Mouse (Mus musculus) limb, embryonic 14.5 days (tissue): ENCODE measurements at regions not wholly inside any gene's neighbourhood (a gene's known extent, or its start where the extent isn't known, plus 50 kb on each side); places are given as distances from the start of the nearest gene placed in this dataset.
A peak's percentile ranks its signal among the peaks of the same experiment; 100 is the strongest.

Source experiments
- ATAC-seq: fragments of 200-750 bp; cut with Nextera tagmentation; 2 replicates; pipeline ENCODE4 v1.8.0; 2017; ENCODE audit warnings: low read depth, moderate number of reproducible peaks, moderate TSS enrichment; ENCODE audit not compliant: low FRiP score
- DNase-seq: peaks from one replicate; pipeline ENCODE4 v3.0.0-alpha.2; 2015; ENCODE audit warnings: low spot score
- H3K27ac ChIP-seq: fragments of 300-500 bp; sonication (generic); replicated peaks from 2 replicates; pipeline ENCODE4 v1.5.1; 2014; ENCODE audit warnings: low read depth, mild to moderate bottlenecking, low read length, moderate library complexity, mixed read lengths
- H3K27me3 ChIP-seq: fragments of 300-500 bp; sonication (generic); 2 replicates; pipeline ENCODE4 v1.6.1; 2014; ENCODE audit warnings: low read length, mixed read lengths; ENCODE audit not compliant: control insufficient read depth, insufficient read depth
- H3K36me3 ChIP-seq: fragments of 300-500 bp; sonication (generic); 2 replicates; pipeline ENCODE4 v1.6.1; 2014; ENCODE audit warnings: mild to moderate bottlenecking, low read length, moderate library complexity, mixed read lengths; ENCODE audit not compliant: control insufficient read depth, insufficient read depth
- H3K4me1 ChIP-seq: fragments of 300-500 bp; sonication (generic); 2 replicates; pipeline ENCODE4 v1.6.1; 2014; ENCODE audit warnings: antibody characterized with exemption, low read length, mixed read lengths; ENCODE audit not compliant: control insufficient read depth, insufficient read depth
- H3K4me2 ChIP-seq: fragments of 300-500 bp; sonication (generic); replicated peaks from 2 replicates; pipeline ENCODE4 v1.6.1; 2014; ENCODE audit warnings: low read depth, mild to moderate bottlenecking, low read length, moderate library complexity; ENCODE audit not compliant: severe bottlenecking
- H3K4me3 ChIP-seq: fragments of 300-500 bp; sonication (generic); replicated peaks from 2 replicates; pipeline ENCODE4 v1.5.1; 2014; ENCODE audit warnings: low read length
- H3K9ac ChIP-seq: fragments of 300-500 bp; sonication (generic); 2 replicates; pipeline ENCODE4 v1.6.1; 2014; ENCODE audit warnings: mild to moderate bottlenecking, low read depth, low read length, moderate library complexity; ENCODE audit not compliant: severe bottlenecking
- H3K9me3 ChIP-seq: fragments of 300-500 bp; sonication (generic); 2 replicates; pipeline ENCODE4 v1.6.1; 2016; ENCODE audit warnings: low read length; ENCODE audit not compliant: control insufficient read depth
- POLR2A ChIP-seq: fragments of 200-500 bp; IDR thresholded peaks from 2 replicates; pipeline ENCODE4 v1.8.0; 2012; ENCODE audit warnings: inconsistent platforms, mild to moderate bottlenecking, moderate library complexity, borderline replicate concordance; ENCODE audit not compliant: insufficient read depth, insufficient read length; ENCODE audit errors: extremely low read depth
- WGBS: fragments of 180-500 bp; shearing (Covaris S2); extraction: QIAGEN DNeasy Blood & Tissue Kit; methylation state at CpG from one replicate; pipeline ENCODE4 v1.1.7; 2014; 5-methylcytosine and 5-hydroxymethylcytosine counted together

- H3K9ac ChIP-seq = no peak overlapping the region
- H3K36me3 ChIP-seq = no peaks in the 10 kb centered on the region
- WGBS = 66% methylated on average over 8 of the region's 9 CpGs
- H3K4me3 ChIP-seq = no peak overlapping the region
- H3K27ac ChIP-seq = peak overlapping the region; percentile 82
- no peak for TF ChIP-seq POLR2A
- H3K4me1 ChIP-seq = peaks cover 16% of the 10 kb centered on the region; the same call in 1 of the 2 replicates
- no peaks in the 10 kb centered on the region for H3K27me3 ChIP-seq
- DNase-seq (peak; percentile 49), ATAC-seq (peak; percentile 48; the same call in 1 of the 2 replicates)
- no peak overlapping the region for H3K4me2 ChIP-seq
- H3K9me3 ChIP-seq = no peaks in the 10 kb centered on the region; the same call in 1 of the 2 replicates
These were observed 101.7 kb downstream of the Banf2 start for GRCm38 (mm10) chr2:144134575-144134958.

- H3K9ac ChIP-seq = no peak overlapping the region
- no peak for ATAC-seq
These were observed 102.7 kb downstream of the Banf2 start for GRCm38 (mm10) chr2:144135586-144135985.

GRCm38 (mm10) chr2:144143620-144144384 lies 110.9 kb downstream of the Banf2 start:
- TF ChIP-seq POLR2A = no peak
- no peaks in the 10 kb centered on the region for H3K27me3 ChIP-seq
- ATAC-seq = no peak
- no peak overlapping the region for H3K27ac ChIP-seq
- no peak overlapping the region for H3K4me2 ChIP-seq
- WGBS = 82% methylated on average over 9 of the region's 9 CpGs
- H3K9ac ChIP-seq = no peak overlapping the region
- no peaks in the 10 kb centered on the region for H3K36me3 ChIP-seq
- no peaks in the 10 kb centered on the region for H3K9me3 ChIP-seq
- DNase-seq = peak; percentile 38
- no peaks in the 10 kb centered on the region for H3K4me1 ChIP-seq
- no peak overlapping the region for H3K4me3 ChIP-seq

More at GRCm38 (mm10) chr2:144135586-144135985, 102.7 kb downstream of the Banf2 start:
- Histone ChIP-seq H3K27ac (no peak overlapping the region), H3K4me2 (no peak overlapping the region), H3K9me3 (no peaks in the 10 kb centered on the region), H3K4me1 (peaks cover 16% of the 10 kb centered on the region; the same call in 1 of the 2 replicates), H3K27me3 (no peaks in the 10 kb centered on the region), H3K36me3 (no peaks in the 10 kb centered on the region), H3K4me3 (no peak overlapping the region)
- WGBS = 66% methylated on average over 1 of the region's 1 CpGs
- TF ChIP-seq POLR2A = no peak
- no peak for DNase-seq

GRCm38 (mm10) chr2:144144486-144145136 lies 111.8 kb downstream of the Banf2 start:
- TF ChIP-seq POLR2A = no peak
- ATAC-seq (no peak), DNase-seq (no peak)
- H3K4me3 ChIP-seq = no peak overlapping the region
- H3K36me3 ChIP-seq = no peaks in the 10 kb centered on the region
- H3K9ac ChIP-seq = no peak overlapping the region
- 73% methylated on average over 5 of the region's 5 CpGs for WGBS
- H3K27me3 ChIP-seq = no peaks in the 10 kb centered on the region
- H3K9me3 ChIP-seq = no peaks in the 10 kb centered on the region
- no peak overlapping the region for H3K27ac ChIP-seq
- no peaks in the 10 kb centered on the region for H3K4me1 ChIP-seq
- no peak overlapping the region for H3K4me2 ChIP-seq

GRCm38 (mm10) chr2:144156456-144157211 lies 113.8 kb upstream of the Mgme1 start:
- no peak overlapping the region for H3K9ac ChIP-seq
- no peak overlapping the region for H3K4me3 ChIP-seq
- no peaks in the 10 kb centered on the region for H3K9me3 ChIP-seq
- whole genome bisulfite sequencing = 36% methylated on average over 7 of the region's 7 CpGs
- no peaks in the 10 kb centered on the region for H3K36me3 ChIP-seq
- TF ChIP-seq POLR2A = no peak
- DNase-seq (no peak), ATAC-seq (no peak)
- H3K27me3 ChIP-seq = no peaks in the 10 kb centered on the region
- H3K4me1 ChIP-seq = peaks cover 42% of the 10 kb centered on the region
- H3K27ac ChIP-seq = no peak overlapping the region
- H3K4me2 ChIP-seq = no peak overlapping the region
